Mouse (Mus musculus): Measurements from ENCODE around the gene Srp14.

DNA sequence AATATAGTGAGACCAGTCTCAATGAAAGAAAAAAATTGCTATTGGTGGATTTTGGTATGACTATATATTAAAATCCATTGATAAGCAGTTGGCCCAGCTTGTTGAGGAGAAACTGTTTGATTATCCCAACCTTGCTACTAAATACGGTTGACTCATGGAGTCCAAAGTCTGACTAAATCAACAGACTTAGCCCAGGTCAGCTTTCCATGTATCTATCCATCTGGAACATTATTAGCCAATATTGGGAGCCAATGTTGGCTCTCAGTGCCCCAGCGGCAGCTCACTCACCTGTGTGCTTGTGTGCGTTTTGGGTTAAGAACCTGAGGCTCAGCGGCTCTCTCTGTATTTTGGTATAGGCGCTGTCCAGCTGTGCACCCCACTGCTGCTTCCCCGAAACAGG, 28.5 kb downstream of the Srp14 start:
- no peak for TF ChIP-seq CTCF (conservative IDR thresholded peaks at IDR 0.05; ENCODE audit: low read length)
- no peak for TF ChIP-seq NANOG (IDR thresholded peaks at IDR 0.05; ENCODE audit: borderline replicate concordance, low read length)
- TF ChIP-seq POU5F1 (IDR thresholded peaks at IDR 0.05; ENCODE audit: borderline replicate concordance, low read length), result no peak

All from E14TG2a.4 (cell line).